Mouse (Mus musculus) lung, embryonic 16.5 days (tissue): ENCODE measurements around the gene Efcab5. TPM values are rescaled to one million over a fixed set of nuclear protein-coding genes. Genes with fewer than 3 reads are reported as not detected.

Source experiments
- ATAC-seq: fragments of 200-750 bp; cut with Nextera tagmentation; 2 replicates; pipeline ENCODE4 v1.8.0; 2017; ENCODE audit warnings: low read depth, mild to moderate bottlenecking, moderate library complexity
- H3K27ac ChIP-seq: fragments of 300-500 bp; sonication (generic); 2 replicates; pipeline ENCODE4 v1.5.1; 2014; ENCODE audit warnings: mild to moderate bottlenecking, control low read depth, low read length
- H3K27me3 ChIP-seq: fragments of 300-500 bp; sonication (generic); 2 replicates; pipeline ENCODE4 v1.6.1; 2014; ENCODE audit warnings: low read depth, low read length, mixed read lengths; ENCODE audit not compliant: control insufficient read depth, insufficient read depth
- H3K36me3 ChIP-seq: fragments of 300-500 bp; sonication (generic); 2 replicates; pipeline ENCODE4 v1.6.1; 2014; ENCODE audit warnings: low read length; ENCODE audit not compliant: control insufficient read depth, insufficient read depth
- H3K4me1 ChIP-seq: fragments of 300-500 bp; sonication (generic); replicated peaks from 2 replicates; pipeline ENCODE4 v1.6.1; 2014; ENCODE audit warnings: low read length, mixed read lengths; ENCODE audit not compliant: control insufficient read depth, insufficient read depth
- H3K4me2 ChIP-seq: fragments of 300-500 bp; sonication (generic); 2 replicates; pipeline ENCODE4 v1.6.1; 2014; ENCODE audit warnings: low read depth, low read length, control low read depth
- H3K4me3 ChIP-seq: fragments of 300-500 bp; sonication (generic); 2 replicates; pipeline ENCODE4 v1.5.1; 2014; ENCODE audit warnings: mild to moderate bottlenecking, low read length, control low read depth
- H3K9ac ChIP-seq: fragments of 300-500 bp; sonication (generic); 2 replicates; pipeline ENCODE4 v1.6.1; 2014; ENCODE audit warnings: low read length, control low read depth
- H3K9me3 ChIP-seq: fragments of 300-500 bp; sonication (generic); 2 replicates; pipeline ENCODE4 v1.6.1; 2016; ENCODE audit warnings: low read length; ENCODE audit not compliant: control insufficient read depth
- WGBS: fragments of 180-500 bp; shearing (Covaris S2); extraction: QIAGEN DNeasy Blood & Tissue Kit; methylation state at CpG from one replicate; pipeline ENCODE4 v1.1.7; 2014; 5-methylcytosine and 5-hydroxymethylcytosine counted together
- microRNA counts: library from miRNA; unstranded; fragments of <30 nt; microRNA quantifications from one replicate; lab custom pipeline; 2016
- microRNA-seq: library from miRNA; unstranded; fragments of <30 nt; microRNA quantifications from one replicate; pipeline ENCODE4, GENCODE M21; 2016
- polyA plus RNA-seq: library from polyadenylated mRNA; unstranded; fragments of >200 nt; fragmentation: Nextera tagmentation; extraction: Ambion mirVana; gene quantifications from 2 replicates; pipeline ENCODE4 v1.2.1, GENCODE M21; 2015

Efcab5 gene
- polyA plus RNA-seq, 1 experiment from 2014 or later: 0.21 TPM

- no peaks in the 10 kb centered on the region for H3K9me3 ChIP-seq
- H3K9ac ChIP-seq: no peak overlapping the region
- no peak overlapping the region for H3K4me2 ChIP-seq
- ATAC-seq: peak; percentile 23; the same call in 1 of the 2 replicates
- no peaks in the 10 kb centered on the region for H3K27me3 ChIP-seq
- no peak overlapping the region for H3K27ac ChIP-seq
- no peak overlapping the region for H3K4me3 ChIP-seq
- H3K4me1 ChIP-seq: peaks cover 4% of the 10 kb centered on the region; the same call in 1 of the 2 replicates
- peaks cover 12% of the 10 kb centered on the region; the same call in 1 of the 2 replicates for H3K36me3 ChIP-seq
- WGBS: 51% methylated on average over 4 of the region's 4 CpGs
Observed at GRCm38 (mm10) chr11:77070721-77071120, 118.0 kb downstream of the Efcab5 start.

- Histone ChIP-seq H3K4me3 (no peak overlapping the region), H3K4me1 (peaks cover 4% of the 10 kb centered on the region; the same call in 1 of the 2 replicates), H3K36me3 (no peaks in the 10 kb centered on the region), H3K27ac (no peak overlapping the region), H3K27me3 (no peaks in the 10 kb centered on the region), H3K4me2 (no peak overlapping the region), H3K9ac (no peak overlapping the region), H3K9me3 (no peaks in the 10 kb centered on the region)
- no peak for ATAC-seq
- 61% methylated on average over 4 of the region's 4 CpGs for WGBS
Observed at GRCm38 (mm10) chr11:77068825-77069224, 119.9 kb downstream of the Efcab5 start.

DNA sequence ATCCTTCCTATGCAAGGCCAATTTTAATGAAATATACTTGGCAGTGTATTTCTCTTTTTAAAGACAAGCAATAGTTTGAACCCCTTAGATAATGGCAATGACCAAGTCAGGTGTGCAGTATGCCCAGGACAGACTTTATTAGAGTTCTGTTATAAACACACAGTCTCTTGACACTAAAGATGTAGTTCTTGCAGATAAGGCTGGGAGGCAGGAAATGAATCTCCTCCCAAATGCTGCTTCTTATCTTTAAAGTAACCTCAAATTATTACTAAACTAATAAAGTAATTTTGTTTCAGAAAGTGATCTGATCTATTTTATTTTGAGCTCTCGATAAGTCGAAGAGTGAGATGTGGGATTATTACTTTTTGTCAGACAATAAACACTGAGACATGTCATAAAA is 125.4 kb downstream of the Efcab5 start:
- H3K27me3 ChIP-seq: no peaks in the 10 kb centered on the region
- H3K36me3 ChIP-seq: no peaks in the 10 kb centered on the region; the same call in 1 of the 2 replicates
- no peak overlapping the region for H3K4me2 ChIP-seq
- no peaks in the 10 kb centered on the region for H3K9me3 ChIP-seq
- no peak overlapping the region for H3K9ac ChIP-seq
- H3K4me1 ChIP-seq: no peaks in the 10 kb centered on the region; the same call in 1 of the 2 replicates
- ATAC-seq: no peak
- no peak overlapping the region for H3K4me3 ChIP-seq
- 85% methylated on average over 2 of the region's 2 CpGs for WGBS
- no peak overlapping the region for H3K27ac ChIP-seq

DNA sequence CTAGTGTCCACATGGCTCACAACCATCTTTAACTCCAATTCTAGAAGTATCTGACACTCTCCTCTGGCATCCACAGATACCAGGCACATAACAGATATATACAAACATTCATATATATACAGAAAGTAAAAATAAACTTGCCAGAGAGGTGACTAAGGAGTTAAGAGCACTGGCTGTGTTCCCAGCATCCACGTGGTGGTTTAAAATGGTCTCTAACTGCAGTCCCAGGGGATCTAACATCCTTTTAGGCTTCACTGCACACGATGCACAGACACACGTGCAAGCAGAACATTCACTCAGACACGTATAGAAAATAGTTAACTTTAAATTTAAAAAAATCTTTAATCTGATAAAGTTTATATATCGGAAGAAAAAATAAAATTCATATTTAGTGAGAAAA is 126.8 kb downstream of the Efcab5 start:
- H3K9ac ChIP-seq: no peak overlapping the region
- H3K9me3 ChIP-seq: no peaks in the 10 kb centered on the region
- H3K36me3 ChIP-seq: no peaks in the 10 kb centered on the region; the same call in 1 of the 2 replicates
- H3K4me3 ChIP-seq: no peak overlapping the region
- H3K27ac ChIP-seq: no peak overlapping the region
- no peaks in the 10 kb centered on the region for H3K27me3 ChIP-seq
- no peak overlapping the region for H3K4me2 ChIP-seq
- no peak for ATAC-seq
- 57% methylated on average over 5 of the region's 5 CpGs for WGBS
- no peaks in the 10 kb centered on the region; the same call in 1 of the 2 replicates for H3K4me1 ChIP-seq

- Histone ChIP-seq H3K9me3 (no peaks in the 10 kb centered on the region), H3K9ac (no peak overlapping the region), H3K27ac (no peak overlapping the region), H3K4me3 (no peak overlapping the region), H3K4me2 (no peak overlapping the region), H3K4me1 (no peaks in the 10 kb centered on the region), H3K27me3 (no peaks in the 10 kb centered on the region), H3K36me3 (peaks cover 17% of the 10 kb centered on the region)
- 83% methylated on average over 2 of the region's 2 CpGs for WGBS
- no peak for ATAC-seq
Observed at GRCm38 (mm10) chr11:77042816-77043215, 146.0 kb downstream of the Efcab5 start.

GRCm38 (mm10) chr11:77041891-77042290 is 146.9 kb downstream of the Efcab5 start:
- H3K4me3 ChIP-seq: no peak overlapping the region
- peaks cover 16% of the 10 kb centered on the region for H3K36me3 ChIP-seq
- no peak overlapping the region for H3K27ac ChIP-seq
- no peak for ATAC-seq
- H3K27me3 ChIP-seq: no peaks in the 10 kb centered on the region
- no peak overlapping the region for H3K9ac ChIP-seq
- H3K9me3 ChIP-seq: no peaks in the 10 kb centered on the region
- no peak overlapping the region for H3K4me2 ChIP-seq
- WGBS: 87% methylated on average over 4 of the region's 4 CpGs
- no peaks in the 10 kb centered on the region for H3K4me1 ChIP-seq

MicroRNAs encoded within 50 kb of the gene (microRNA counts, 519-probe panel; counts per million panel counts)
- microRNA mmu-miR-423-3p (lab: Ali Mortazavi, UCI) (3,447 counts per million, percentile 68 among the panel's probes with 10 or more counts), microRNA mmu-miR-423-5p (lab: Ali Mortazavi, UCI) (3,130 counts per million, percentile 61 among the panel's probes with 10 or more counts)

Small RNA genes lying within 50 kb of the gene (microRNA-seq; reads per million reads assigned to microRNA genes)
- gene Mir423: 4,477 reads per million, percentile 90 among the genes with 10 or more reads in this experiment

Other genes starting within 250 kb of the Efcab5 start
- 1.4 and 1.5 TPM in 2 replicates for gene Slc6a4, start 190.4 kb downstream of the Efcab5 start, polyA plus RNA-seq
- gene Nsrp1, start 110.5 kb downstream of the Efcab5 start, polyA plus RNA-seq: 66.2 and 70.3 TPM in 2 replicates
- gene Ssh2, start 27.3 kb upstream of the Efcab5 start, polyA plus RNA-seq: 14.5 and 15.6 TPM in 2 replicates